Mouse (Mus musculus) hindbrain, embryonic 10.5 days (tissue): ENCODE measurements at regions not wholly inside any gene's neighbourhood (a gene's known extent, or its start where the extent isn't known, plus 50 kb on each side); places are given as distances from the start of the nearest gene placed in this dataset.
A peak's percentile ranks its signal among the peaks of the same experiment; 100 is the strongest.

Experiments
- DNase-seq: peaks from one replicate; pipeline ENCODE4 v3.0.0-alpha.2; 2017; ENCODE audit warnings: low spot score
- H3K27ac ChIP-seq: fragments of 300-500 bp; sonication (generic); 2 replicates; pipeline ENCODE4 v1.5.1; 2016; ENCODE audit warnings: mild to moderate bottlenecking, moderate library complexity
- H3K27me3 ChIP-seq: fragments of 300-500 bp; sonication (generic); 2 replicates; pipeline ENCODE4 v1.6.1; 2016; ENCODE audit warnings: mild to moderate bottlenecking; ENCODE audit not compliant: poor library complexity, insufficient read depth, severe bottlenecking
- H3K36me3 ChIP-seq: fragments of 300-500 bp; sonication (generic); 2 replicates; pipeline ENCODE4 v1.6.1; 2016; ENCODE audit warnings: mild to moderate bottlenecking, moderate library complexity
- H3K4me1 ChIP-seq: fragments of 300-500 bp; sonication (generic); replicated peaks from 2 replicates; pipeline ENCODE4 v1.6.1; 2016; ENCODE audit warnings: mild to moderate bottlenecking
- H3K4me3 ChIP-seq: fragments of 300-500 bp; sonication (generic); 2 replicates; pipeline ENCODE4 v1.5.1; 2016; ENCODE audit warnings: mild to moderate bottlenecking, moderate library complexity
- H3K9me3 ChIP-seq: fragments of 300-500 bp; sonication (generic); 2 replicates; pipeline ENCODE4 v1.6.1; 2016; ENCODE audit warnings: mild to moderate bottlenecking, moderate library complexity
- WGBS: fragments of 180-500 bp; shearing (Covaris S2); methylation state at CpG from one replicate; pipeline ENCODE4 v1.1.7; 2016; 5-methylcytosine and 5-hydroxymethylcytosine counted together

GRCm38 (mm10) chr17:84115133-84115532 lies 72.6 kb downstream of the Zfp36l2 start:
- Histone ChIP-seq H3K36me3 (no peaks in the 10 kb centered on the region), H3K4me1 (peaks cover 57% of the 10 kb centered on the region), H3K27me3 (no peaks in the 10 kb centered on the region), H3K4me3 (no peak overlapping the region), H3K9me3 (no peaks in the 10 kb centered on the region), H3K27ac (peak overlapping the region; percentile 1; the same call in 1 of the 2 replicates)
- DNase-seq = no peak
- 67% methylated on average over 8 of the region's 8 CpGs for WGBS

DNA sequence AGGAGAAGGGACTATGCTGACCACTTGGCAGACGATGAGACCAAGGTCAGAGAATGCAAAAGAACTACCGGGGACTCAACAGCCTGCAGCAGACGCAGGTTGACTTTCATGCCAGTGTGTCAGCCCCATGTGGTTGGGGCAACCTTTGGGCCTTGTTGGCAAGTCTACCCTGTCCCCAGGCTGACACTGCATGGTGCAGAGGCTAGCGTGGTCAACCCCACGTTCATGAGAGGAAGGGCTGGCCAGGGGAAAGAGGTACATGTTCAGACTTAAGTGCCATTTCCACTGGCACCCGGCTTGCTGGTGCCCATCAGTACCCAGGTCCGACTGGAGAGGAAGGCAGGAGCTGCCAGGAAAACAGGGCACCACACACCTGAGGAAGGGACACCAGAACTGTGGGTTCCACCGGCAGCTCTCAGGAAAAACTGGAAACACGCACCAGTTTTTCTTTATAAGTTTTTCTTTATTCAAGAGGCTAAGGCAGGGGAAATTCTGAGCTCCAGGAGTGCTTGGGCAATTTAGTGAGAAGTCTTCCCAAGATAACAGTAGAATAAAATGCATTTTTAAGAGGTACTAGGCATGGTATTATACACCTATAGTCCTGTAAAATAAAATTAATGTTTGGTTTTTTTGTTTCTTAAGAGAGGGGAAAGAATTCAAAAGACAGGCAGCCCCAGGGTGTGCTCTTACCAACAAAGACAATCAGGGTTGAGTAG lies 73.3 kb downstream of the Zfp36l2 start:
- Histone ChIP-seq H3K27me3 (no peaks in the 10 kb centered on the region), H3K4me1 (peaks cover 50% of the 10 kb centered on the region), H3K36me3 (no peaks in the 10 kb centered on the region), H3K4me3 (no peak overlapping the region), H3K27ac (peak overlapping the region; percentile 64), H3K9me3 (no peaks in the 10 kb centered on the region)
- no peak for DNase-seq
- 68% methylated on average over 9 of the region's 9 CpGs for WGBS

DNA sequence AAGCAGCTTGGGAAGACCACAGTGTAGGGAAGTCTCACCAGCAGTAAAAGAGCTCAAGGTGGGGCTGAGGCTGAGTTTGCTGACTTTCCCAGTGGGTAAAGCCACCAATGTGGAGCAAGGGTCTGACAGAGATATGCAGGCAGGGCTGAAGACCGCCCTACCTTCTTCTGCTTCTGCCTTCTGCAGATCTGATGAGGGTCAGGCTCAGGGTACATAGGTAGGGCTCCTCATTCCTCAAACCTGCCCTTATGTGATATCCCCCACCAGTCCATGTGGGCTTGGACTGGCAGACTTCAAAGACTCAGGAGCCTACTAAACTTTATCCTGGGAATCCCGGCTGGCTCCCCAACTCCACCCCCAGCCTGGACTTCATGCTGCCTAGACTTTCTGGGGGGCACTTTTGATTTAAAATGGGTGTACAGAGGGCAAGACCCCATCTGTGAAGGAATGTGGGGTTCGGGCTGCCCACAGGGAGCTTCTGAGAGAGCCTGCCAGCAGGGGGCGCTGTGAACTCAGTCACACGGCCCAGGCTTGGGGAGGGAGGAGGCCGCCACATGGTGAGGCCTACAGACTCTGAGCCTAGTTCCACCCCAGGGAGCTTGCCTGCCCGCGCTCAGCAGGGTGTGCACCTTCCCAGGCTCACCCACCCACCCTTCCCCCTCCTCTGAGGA lies 74.0 kb downstream of the Zfp36l2 start:
- peak; percentile 79 for DNase-seq
- no peaks in the 10 kb centered on the region for H3K27me3 ChIP-seq
- no peaks in the 10 kb centered on the region for H3K9me3 ChIP-seq
- peaks cover 43% of the 10 kb centered on the region for H3K4me1 ChIP-seq
- H3K27ac ChIP-seq = peak overlapping the region; percentile 64
- WGBS = 17% methylated on average over 8 of the region's 8 CpGs
- H3K36me3 ChIP-seq = no peaks in the 10 kb centered on the region
- H3K4me3 ChIP-seq = no peak overlapping the region

GRCm38 (mm10) chr17:84112411-84113031 lies 75.2 kb downstream of the Zfp36l2 start:
- no peak overlapping the region for H3K4me3 ChIP-seq
- peaks cover 31% of the 10 kb centered on the region for H3K4me1 ChIP-seq
- 35% methylated on average over 6 of the region's 6 CpGs for WGBS
- no peaks in the 10 kb centered on the region for H3K27me3 ChIP-seq
- peak overlapping the region; percentile 80 for H3K27ac ChIP-seq
- H3K36me3 ChIP-seq = no peaks in the 10 kb centered on the region
- peak; percentile 31 for DNase-seq
- no peaks in the 10 kb centered on the region for H3K9me3 ChIP-seq

DNA sequence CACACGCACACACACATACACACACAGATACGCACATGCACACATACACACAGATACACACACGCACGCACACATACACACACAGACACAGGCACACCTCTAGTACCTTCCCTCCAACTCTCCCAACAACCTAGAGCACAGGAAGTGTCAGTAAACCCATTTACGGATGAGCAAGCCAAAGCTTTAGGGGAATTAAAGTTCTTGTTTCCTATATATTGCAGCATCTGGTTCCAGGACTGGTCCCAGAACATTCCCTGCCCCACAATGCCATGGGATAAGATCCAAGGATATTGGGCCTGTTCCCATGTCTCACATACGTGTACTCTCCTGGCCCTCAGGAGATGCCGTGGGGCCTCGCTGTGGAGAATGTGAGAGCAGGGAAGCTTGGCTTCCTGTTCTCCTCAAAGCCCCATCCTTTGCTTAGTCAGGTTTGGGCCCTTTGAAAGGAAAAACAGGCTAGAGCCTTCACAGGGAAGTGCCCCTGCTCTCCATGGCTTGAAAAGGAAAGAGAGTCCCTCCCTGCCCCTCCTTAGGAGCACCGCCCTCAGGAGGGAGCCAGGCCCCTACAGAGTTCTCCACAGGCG lies 75.9 kb downstream of the Zfp36l2 start:
- Histone ChIP-seq H3K27ac (peak overlapping the region; percentile 80), H3K4me3 (no peak overlapping the region), H3K9me3 (no peaks in the 10 kb centered on the region), H3K36me3 (no peaks in the 10 kb centered on the region), H3K4me1 (peaks cover 31% of the 10 kb centered on the region), H3K27me3 (no peaks in the 10 kb centered on the region)
- no peak for DNase-seq
- WGBS = 78% methylated on average over 10 of the region's 10 CpGs

GRCm38 (mm10) chr17:84110945-84111344 lies 76.8 kb downstream of the Zfp36l2 start:
- WGBS = 83% methylated on average over 9 of the region's 9 CpGs
- no peak for DNase-seq

DNA sequence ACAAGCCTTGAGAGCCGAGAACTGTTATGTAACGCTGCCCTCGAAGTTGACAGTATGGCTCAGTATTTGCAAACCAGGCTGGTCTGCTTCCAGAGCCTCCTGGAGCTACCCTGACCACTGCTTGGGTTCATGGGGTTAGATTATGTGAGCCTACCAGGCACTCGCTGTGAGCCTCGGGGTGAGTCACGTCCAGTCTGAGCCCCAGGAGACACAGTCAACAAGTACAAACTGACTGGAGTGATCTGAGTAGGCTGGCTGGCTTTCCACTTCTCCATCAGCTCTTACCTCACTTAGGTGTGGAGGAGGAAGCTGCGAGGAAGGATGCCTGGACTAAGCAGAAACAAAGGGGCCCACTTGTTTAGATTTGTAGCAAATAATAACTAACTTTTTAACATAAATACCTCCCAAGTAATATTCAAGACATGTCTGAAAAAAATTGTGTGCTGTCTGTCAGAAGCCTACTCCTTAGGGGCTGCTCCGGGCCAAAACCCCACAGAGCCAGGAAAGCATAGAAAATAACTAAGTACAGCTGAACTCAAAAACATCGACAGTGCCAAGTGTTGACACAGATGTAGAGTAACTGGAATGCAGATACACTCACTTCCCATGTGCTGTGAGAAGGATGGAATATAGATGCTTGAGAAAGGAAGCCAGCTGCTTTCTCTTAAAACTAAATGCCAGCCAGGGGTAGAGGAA lies 77.6 kb downstream of the Zfp36l2 start:
- H3K9me3 ChIP-seq = no peaks in the 10 kb centered on the region
- H3K27me3 ChIP-seq = 0 out of 2 replicates have a peak, but pooled peaks cover 3% of the 10 kb centered on the region
- H3K36me3 ChIP-seq = no peaks in the 10 kb centered on the region
- no peak for DNase-seq
- H3K27ac ChIP-seq = 0 out of 2 replicates have a peak overlapping the region, but pooled peaks have one; percentile 54
- H3K4me3 ChIP-seq = no peak overlapping the region
- 76% methylated on average over 9 of the region's 9 CpGs for WGBS
- H3K4me1 ChIP-seq = peaks cover 30% of the 10 kb centered on the region

More at GRCm38 (mm10) chr17:84110945-84111344, 76.8 kb downstream of the Zfp36l2 start:
- Histone ChIP-seq H3K36me3 (no peaks in the 10 kb centered on the region), H3K4me3 (no peak overlapping the region), H3K27me3 (no peaks in the 10 kb centered on the region), H3K9me3 (no peaks in the 10 kb centered on the region), H3K4me1 (peaks cover 31% of the 10 kb centered on the region), H3K27ac (peak overlapping the region; percentile 54; the same call in 1 of the 2 replicates)

- DNase-seq = no peak
- Histone ChIP-seq H3K27ac (no peak overlapping the region), H3K4me3 (no peak overlapping the region), H3K36me3 (no peaks in the 10 kb centered on the region), H3K27me3 (0 out of 2 replicates have a peak, but pooled peaks cover 3% of the 10 kb centered on the region), H3K4me1 (peaks cover 26% of the 10 kb centered on the region), H3K9me3 (no peaks in the 10 kb centered on the region)
- 84% methylated on average over 8 of the region's 8 CpGs for WGBS
Observed at GRCm38 (mm10) chr17:84107946-84108686, 79.6 kb downstream of the Zfp36l2 start.

DNA sequence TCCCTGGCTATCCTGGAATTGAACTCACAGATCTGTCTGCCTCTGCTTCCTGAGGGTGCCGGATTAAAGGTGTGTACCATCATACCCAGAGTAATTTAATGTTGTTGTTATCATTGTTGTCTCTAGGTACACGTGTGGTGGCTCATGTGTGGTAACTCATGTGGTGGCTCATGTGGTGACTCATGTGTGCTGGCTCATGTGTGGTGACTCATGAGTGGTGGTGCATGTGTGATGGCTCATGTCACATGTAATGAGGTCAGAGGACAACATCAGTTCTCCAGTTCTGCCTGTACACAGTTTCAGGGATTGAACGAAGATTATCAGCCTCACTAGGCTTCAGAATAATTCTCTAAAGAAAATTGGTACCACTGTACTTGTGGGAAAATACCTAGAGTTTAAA lies 80.2 kb downstream of the Zfp36l2 start:
- 89% methylated on average over 3 of the region's 3 CpGs for WGBS
- peaks cover 3% of the 10 kb centered on the region; the same call in 1 of the 2 replicates for H3K27me3 ChIP-seq
- DNase-seq = no peak
- H3K4me3 ChIP-seq = no peak overlapping the region
- no peaks in the 10 kb centered on the region for H3K9me3 ChIP-seq
- no peak overlapping the region for H3K27ac ChIP-seq
- peaks cover 23% of the 10 kb centered on the region for H3K4me1 ChIP-seq
- no peaks in the 10 kb centered on the region for H3K36me3 ChIP-seq

- WGBS = 87% methylated on average over 7 of the region's 7 CpGs
- H3K36me3 ChIP-seq = no peaks in the 10 kb centered on the region
- peaks cover 22% of the 10 kb centered on the region for H3K27me3 ChIP-seq
- no peak for DNase-seq
- H3K4me1 ChIP-seq = peaks cover 44% of the 10 kb centered on the region
- no peaks in the 10 kb centered on the region for H3K9me3 ChIP-seq
- H3K27ac ChIP-seq = no peak overlapping the region; the same call in 1 of the 2 replicates
- H3K4me3 ChIP-seq = no peak overlapping the region
Observed at GRCm38 (mm10) chr17:84104242-84104641, 83.5 kb downstream of the Zfp36l2 start.

GRCm38 (mm10) chr17:84103344-84103743 lies 84.4 kb downstream of the Zfp36l2 start:
- Histone ChIP-seq H3K27ac (peak overlapping the region; percentile 62), H3K9me3 (no peaks in the 10 kb centered on the region), H3K4me3 (no peak overlapping the region), H3K36me3 (no peaks in the 10 kb centered on the region), H3K27me3 (peaks cover 23% of the 10 kb centered on the region), H3K4me1 (peaks cover 45% of the 10 kb centered on the region)
- DNase-seq = no peak
- WGBS = 78% methylated on average over 7 of the region's 7 CpGs

GRCm38 (mm10) chr17:84101652-84102051 lies 86.1 kb downstream of the Zfp36l2 start:
- Histone ChIP-seq H3K4me3 (no peak overlapping the region), H3K27me3 (peaks cover 32% of the 10 kb centered on the region), H3K36me3 (no peaks in the 10 kb centered on the region), H3K9me3 (no peaks in the 10 kb centered on the region), H3K4me1 (peaks cover 62% of the 10 kb centered on the region), H3K27ac (peak overlapping the region; percentile 80)
- 79% methylated on average over 1 of the region's 1 CpGs for WGBS
- DNase-seq = no peak
